Comparison of ENCODE assay signal across 9 mouse cellular contexts in genomic region chr19:25132322-25132721, GRCm38 (mm10).
DNase-seq lines count a peak whose midpoint lies in the region; TF ChIP-seq lines count a peak whose summit lies in the region.
"Had no signal": no experiment of that assay in that cellular context is flagged by ENCODE, and none has a peak within 500 bp of the region (broad histone marks: within the 10 kb centered on the region; RNA-seq: fewer than 3 reads in every experiment).

No protein-coding gene starts in this region.

- intact Hi-C loops in left cerebral cortex, postnatal 14 days (cut with DNase I), result loop anchor here (1.0 to 10.0 kb wide), 4 partner anchors 102 to 502 kb away; partner anchors contain the start of gene Kank1

- 2% methylated on average over 4 of the region's 4 CpGs for WGBS in cerebellum, adult 2 months

- no peak overlapping the region for H3K4me3 ChIP-seq in cerebellum, adult 2 months (replicated peaks; ENCODE audit: insufficient read depth, low read depth, low read length)
- H3K4me3 ChIP-seq: limb, embryonic 12.5 days had no signal

- DNase-seq in cerebellum, adult 2 months, result no peak
- no peak for DNase-seq in cerebellum, adult 8-10 months
- DNase-seq in kidney, postnatal 14 days, result peak; percentile 36
- DNase-seq in kidney, adult 8-10 months, result no peak
- DNase-seq in MEL-GATA-1-ER (ENCODE audit: extremely low read depth, low read depth), result peak; percentile 6
- peak; percentile 41 to 73 for DNase-seq in left cerebral cortex, postnatal 14 days (ENCODE audit: low spot score in 2 of 2)
- no peak for DNase-seq in thymus, postnatal 4 days
- no peak for DNase-seq in thymus, postnatal 14 days

- no peak for TF ChIP-seq POLR2A in cerebellum, adult 2 months (IDR thresholded peaks at IDR 0.05; ENCODE audit: borderline replicate concordance, insufficient read depth, low read length)

- no peaks in the 10 kb centered on the region for H3K27me3 ChIP-seq in cerebellum, adult 2 months (ENCODE audit: control insufficient read depth, insufficient read depth, low read length)

- peak; percentile 17; the same call in 1 of the 2 replicates for TF ChIP-seq CTCF in cerebellum, adult 2 months (IDR thresholded peaks at IDR 0.05; ENCODE audit: borderline replicate concordance, insufficient read depth, low read depth, low read length)

- H3K4me1 ChIP-seq in cerebellum, adult 2 months (ENCODE audit: control insufficient read depth, insufficient read depth, low read length), result no peaks in the 10 kb centered on the region
- H3K4me1 ChIP-seq: limb, embryonic 12.5 days had no signal

- no peak overlapping the region for H3K27ac ChIP-seq in cerebellum, adult 2 months (ENCODE audit: insufficient read depth, low read length)
- H3K27ac ChIP-seq: limb, embryonic 12.5 days had no signal

Comparison
In these comparisons a context has a peak if more than half of its experiments do, and no peak if none do; other contexts are left out.
1. DNase-seq: peak in kidney, postnatal 14 days (single experiment), MEL-GATA-1-ER (single experiment) and left cerebral cortex, postnatal 14 days (2 of 2); none in cerebellum, adult 2 months (0 of 2), cerebellum, adult 8-10 months (single experiment), kidney, adult 8-10 months (0 of 2), thymus, postnatal 4 days (single experiment) and thymus, postnatal 14 days (single experiment).